Mouse (Mus musculus) MEL (cell line): ENCODE data around the gene Gm37240. TPM values are rescaled to one million over a fixed set of nuclear protein-coding genes. Genes with fewer than 3 reads are reported as not detected.

Experiments
- DNase-seq: peaks from one replicate; pipeline ENCODE4 v3.0.0; 2011; ENCODE audit warnings: low read depth, low spot score
- H3K27ac ChIP-seq: 2 replicates; pipeline ENCODE4 v1.5.1; 2012; ENCODE audit warnings: low read depth, mild to moderate bottlenecking, control low read depth, low read length, moderate library complexity; ENCODE audit not compliant: control insufficient read depth
- H3K27me3 ChIP-seq, 2 experiments: fragments of 150-350 bp in 1 of 2; sonication (generic) in 1 of 2; 2 replicates each; pipeline ENCODE4 v1.6.1; 2012; ENCODE audit warnings: low read length in 2 of 2, mild to moderate bottlenecking in 2 of 2, improper control_type of control experiment in 1 of 2, moderate library complexity in 1 of 2; ENCODE audit not compliant: insufficient read depth in 2 of 2, control insufficient read depth in 1 of 2
- H3K36me3 ChIP-seq, 2 experiments: 2 replicates each; pipeline ENCODE4 v1.6.1; 2012 to 2014; ENCODE audit warnings: low read length in 2 of 2, improper control_type of control experiment in 1 of 2, inconsistent platforms in 1 of 2, mild to moderate bottlenecking in 1 of 2; ENCODE audit not compliant: insufficient read depth in 2 of 2, control insufficient read depth in 1 of 2
- H3K4me1 ChIP-seq, 2 experiments: fragments of 150-350 bp in 1 of 2; sonication (generic) in 1 of 2; 2 replicates each; pipeline ENCODE4 v1.6.1; 2012; ENCODE audit warnings: low read length in 2 of 2, improper control_type of control experiment in 1 of 2, mild to moderate bottlenecking in 1 of 2; ENCODE audit not compliant: insufficient read depth in 2 of 2, control insufficient read depth in 1 of 2
- H3K4me3 ChIP-seq, 2 experiments: fragments of 150-350 bp in 1 of 2; sonication (generic) in 1 of 2; 2 replicates each; pipeline ENCODE4 v1.5.1; 2012; ENCODE audit warnings: low read depth in 2 of 2, low read length in 2 of 2, mild to moderate bottlenecking in 2 of 2, moderate library complexity in 2 of 2, control low read depth in 1 of 2, improper control_type of control experiment in 1 of 2; ENCODE audit not compliant: control insufficient read depth in 1 of 2, insufficient read depth in 1 of 2
- H3K79me2 ChIP-seq: 2 replicates; pipeline ENCODE4 v1.6.1; 2012; ENCODE audit warnings: mild to moderate bottlenecking, low read length, moderate library complexity; ENCODE audit not compliant: control insufficient read depth, poor library complexity, insufficient read depth
- H3K9ac ChIP-seq: 2 replicates; pipeline ENCODE4 v1.6.1; 2012; ENCODE audit warnings: low read depth, mild to moderate bottlenecking, control low read depth, low read length, moderate library complexity; ENCODE audit not compliant: control insufficient read depth, poor library complexity, severe bottlenecking
- H3K9me3 ChIP-seq: fragments of 150-350 bp; sonication (generic); replicated peaks from 2 replicates; pipeline ENCODE4 v1.6.1; 2012; ENCODE audit warnings: mild to moderate bottlenecking, low read length, improper control_type of control experiment, moderate library complexity; ENCODE audit not compliant: insufficient read depth
- CHD1 ChIP-seq: IDR thresholded peaks from 2 replicates; pipeline ENCODE4 v1.6.1; 2012; ENCODE audit warnings: low read depth, mild to moderate bottlenecking, inconsistent platforms, low read length, improper control_type of control experiment
- CTCF ChIP-seq, 3 experiments: IDR thresholded peaks in 2 of 3; conservative IDR thresholded peaks in 1 of 3; 2 replicates each; pipeline ENCODE4 v1.5.1; 2011 to 2012; ENCODE audit warnings: low read length in 3 of 3, low read depth in 2 of 3, mild to moderate bottlenecking in 2 of 3, improper control_type of control experiment in 1 of 3, inconsistent platforms in 1 of 3, mixed read lengths in 1 of 3, moderate library complexity in 1 of 3; ENCODE audit not compliant: control insufficient read depth in 1 of 3, insufficient read depth in 1 of 3, poor library complexity in 1 of 3, severe bottlenecking in 1 of 3
- E2F4 ChIP-seq: IDR thresholded peaks from 2 replicates; pipeline ENCODE4 v1.6.1; 2011; ENCODE audit warnings: low read depth, low read length, improper control_type of control experiment, borderline replicate concordance
- ETS1 ChIP-seq: IDR thresholded peaks from 2 replicates; pipeline ENCODE4 v1.6.1; 2012; ENCODE audit warnings: low read depth, mild to moderate bottlenecking, inconsistent platforms, low read length, improper control_type of control experiment, moderate library complexity
- GABPA ChIP-seq: IDR thresholded peaks from 2 replicates; pipeline ENCODE4 v1.6.1; 2012; ENCODE audit warnings: low read depth, mild to moderate bottlenecking, inconsistent platforms, low read length, improper control_type of control experiment, moderate library complexity
- JUND ChIP-seq: IDR thresholded peaks from 2 replicates; pipeline ENCODE4 v1.6.1; 2011; ENCODE audit warnings: low read depth, mild to moderate bottlenecking, improper control_type of control experiment, low read length
- KAT2A ChIP-seq: conservative IDR thresholded peaks from 2 replicates; pipeline ENCODE4 v1.6.1; 2012; ENCODE audit warnings: low read depth, low read length, improper control_type of control experiment, inconsistent platforms
- MAX ChIP-seq: IDR thresholded peaks from 2 replicates; pipeline ENCODE4 v1.6.1; 2011; ENCODE audit warnings: low read length, improper control_type of control experiment
- MEF2A ChIP-seq: IDR thresholded peaks from 2 replicates; pipeline ENCODE4 v1.6.1; 2014; ENCODE audit warnings: low read depth, mild to moderate bottlenecking, inconsistent platforms, low read length, improper control_type of control experiment; ENCODE audit not compliant: poor library complexity, insufficient replicate concordance, severe bottlenecking; ENCODE audit errors: extremely low read depth
- MXI1 ChIP-seq: IDR thresholded peaks from 2 replicates; pipeline ENCODE4 v1.6.1; 2011; ENCODE audit warnings: mild to moderate bottlenecking, low read depth, low read length, improper control_type of control experiment
- POLR2A ChIP-seq, 2 experiments: IDR thresholded peaks; 2 replicates each; pipeline ENCODE4 v1.6.1; 2011 to 2012; ENCODE audit warnings: low read length in 2 of 2, mild to moderate bottlenecking in 2 of 2, control low read depth in 1 of 2, improper control_type of control experiment in 1 of 2, low read depth in 1 of 2, moderate library complexity in 1 of 2; ENCODE audit not compliant: control insufficient read depth in 1 of 2, insufficient read depth in 1 of 2, poor library complexity in 1 of 2
- POLR2AphosphoS5 ChIP-seq: IDR thresholded peaks from 2 replicates; pipeline ENCODE4 v1.6.1; 2012; ENCODE audit warnings: low read depth, borderline replicate concordance, mild to moderate bottlenecking, inconsistent platforms, low read length, moderate library complexity, mixed read lengths
- RAD21 ChIP-seq: IDR thresholded peaks from 2 replicates; pipeline ENCODE4 v1.6.1; 2011; ENCODE audit warnings: mild to moderate bottlenecking, low read depth, low read length, improper control_type of control experiment
- RCOR1 ChIP-seq: IDR thresholded peaks from 2 replicates; pipeline ENCODE4 v1.6.1; 2012; ENCODE audit warnings: low read depth, mild to moderate bottlenecking, inconsistent platforms, low read length, improper control_type of control experiment
- SIN3A ChIP-seq: IDR thresholded peaks from 2 replicates; pipeline ENCODE4 v1.6.1; 2012; ENCODE audit warnings: low read length, improper control_type of control experiment, inconsistent platforms
- SMC3 ChIP-seq: IDR thresholded peaks from 2 replicates; pipeline ENCODE4 v1.6.1; 2011; ENCODE audit warnings: low read depth, low read length, improper control_type of control experiment
- TAL1 ChIP-seq: IDR thresholded peaks from 2 replicates; pipeline ENCODE4 v1.6.1; 2012; ENCODE audit warnings: mild to moderate bottlenecking, inconsistent platforms, low read length, moderate library complexity, mixed read lengths
- TBP ChIP-seq: IDR thresholded peaks from 2 replicates; pipeline ENCODE4 v1.8.0; 2011; ENCODE audit warnings: low read depth, low read length, improper control_type of control experiment
- TCF12 ChIP-seq: IDR thresholded peaks from 2 replicates; pipeline ENCODE4 v1.6.1; 2014; ENCODE audit warnings: low read depth, mild to moderate bottlenecking, inconsistent platforms, low read length, improper control_type of control experiment, moderate library complexity
- ZC3H11A ChIP-seq: IDR thresholded peaks from 2 replicates; pipeline ENCODE4 v1.6.1; 2012; ENCODE audit warnings: low read depth, mild to moderate bottlenecking, inconsistent platforms, low read length, improper control_type of control experiment
- ZKSCAN1 ChIP-seq: IDR thresholded peaks from 2 replicates; pipeline ENCODE4 v1.6.1; 2012; ENCODE audit warnings: low read depth, mild to moderate bottlenecking, inconsistent platforms, low read length, improper control_type of control experiment, moderate library complexity
- ZMIZ1 ChIP-seq: IDR thresholded peaks from 2 replicates; pipeline ENCODE4 v1.6.1; 2012; ENCODE audit warnings: low read depth, mild to moderate bottlenecking, inconsistent platforms, low read length, improper control_type of control experiment, moderate library complexity
- ZNF384 ChIP-seq: IDR thresholded peaks from 2 replicates; pipeline ENCODE4 v1.6.1; 2012; ENCODE audit warnings: low read depth, mild to moderate bottlenecking, inconsistent platforms, low read length, improper control_type of control experiment
- polyA plus RNA-seq, 2 experiments: library from polyadenylated mRNA; stranded (reverse) in 1 of 2; unstranded in 1 of 2; fragments of >175 nt in 1 of 2; fragments of >200 nt in 1 of 2; gene quantifications; 2 replicates each; pipeline versions ENCODE4 v1.2.1 to v1.2.4; 2012; ENCODE audit warnings: low replicate concordance in 2 of 2, low read depth in 1 of 2; ENCODE audit not compliant: insufficient read length in 2 of 2, insufficient read depth in 1 of 2, missing spikeins in 1 of 2
- total RNA-seq: library from RNA; depleted of rRNA; stranded (reverse); fragments of 300-350 nt; gene quantifications from 2 replicates; pipeline ENCODE4 v1.2.3, GENCODE M21; 2012

The Gm37240 gene
- total and polyA plus RNA-seq, 3 experiments, result 0.04 TPM; not detected in 2

DNA sequence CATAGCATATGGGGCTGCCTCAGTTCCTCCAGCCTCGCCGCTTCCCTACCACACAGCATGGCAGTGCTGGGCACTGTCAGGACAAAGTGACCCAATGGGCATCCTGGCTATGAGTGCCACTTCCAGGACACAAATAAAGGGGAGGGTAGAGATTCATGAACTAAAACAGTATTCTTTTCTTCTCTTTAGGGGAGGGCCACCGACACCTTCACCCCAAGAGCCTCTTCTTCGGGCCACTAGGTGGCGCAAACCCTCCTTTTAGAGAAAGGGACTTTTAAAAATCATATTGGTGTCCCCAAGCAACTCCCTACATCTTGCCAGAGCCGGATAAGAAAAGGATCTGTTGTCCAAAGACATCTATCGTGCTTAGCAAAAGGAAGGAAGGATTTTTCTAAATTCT lies 179.9 kb downstream of the Gm37240 start:
- TF ChIP-seq CTCF (IDR thresholded peaks at IDR 0.05 in 2 of 3, conservative IDR thresholded peaks at IDR 0.05 in 1 of 3; ENCODE audit: control insufficient read depth in 1 of 3, insufficient read depth in 1 of 3, low read depth in 2 of 3, low read length in 3 of 3, poor library complexity in 1 of 3, severe bottlenecking in 1 of 3) (peak; percentile 66 to 77 (median 75)), TAL1 (no peak), ETS1 (no peak), CHD1 (no peak), JUND (no peak), ZC3H11A (peak; percentile 65), ZMIZ1 (no peak), RAD21 (peak; percentile 69), GABPA (no peak), SMC3 (peak; percentile 80), POLR2A (IDR thresholded peaks at IDR 0.05; ENCODE audit: control insufficient read depth in 1 of 2, insufficient read depth in 1 of 2, low read depth in 1 of 2, low read length in 2 of 2, poor library complexity in 1 of 2) (no peak), TBP (no peak)
- Histone ChIP-seq H3K9ac (no peak overlapping the region), H3K4me1 (peaks cover 0 to 3% of the 10 kb centered on the region in 2 experiments; a peak in 1 of 4 replicates), H3K79me2 (no peaks in the 10 kb centered on the region), H3K9me3 (no peaks in the 10 kb centered on the region), H3K27me3 (peaks cover 0 to 1% of the 10 kb centered on the region in 2 experiments; a peak in 1 of 4 replicates), H3K27ac (no peak overlapping the region), H3K4me3 (no peak overlapping the region), H3K36me3 (no peaks in the 10 kb centered on the region)
- peak; percentile 61 for DNase-seq

DNA sequence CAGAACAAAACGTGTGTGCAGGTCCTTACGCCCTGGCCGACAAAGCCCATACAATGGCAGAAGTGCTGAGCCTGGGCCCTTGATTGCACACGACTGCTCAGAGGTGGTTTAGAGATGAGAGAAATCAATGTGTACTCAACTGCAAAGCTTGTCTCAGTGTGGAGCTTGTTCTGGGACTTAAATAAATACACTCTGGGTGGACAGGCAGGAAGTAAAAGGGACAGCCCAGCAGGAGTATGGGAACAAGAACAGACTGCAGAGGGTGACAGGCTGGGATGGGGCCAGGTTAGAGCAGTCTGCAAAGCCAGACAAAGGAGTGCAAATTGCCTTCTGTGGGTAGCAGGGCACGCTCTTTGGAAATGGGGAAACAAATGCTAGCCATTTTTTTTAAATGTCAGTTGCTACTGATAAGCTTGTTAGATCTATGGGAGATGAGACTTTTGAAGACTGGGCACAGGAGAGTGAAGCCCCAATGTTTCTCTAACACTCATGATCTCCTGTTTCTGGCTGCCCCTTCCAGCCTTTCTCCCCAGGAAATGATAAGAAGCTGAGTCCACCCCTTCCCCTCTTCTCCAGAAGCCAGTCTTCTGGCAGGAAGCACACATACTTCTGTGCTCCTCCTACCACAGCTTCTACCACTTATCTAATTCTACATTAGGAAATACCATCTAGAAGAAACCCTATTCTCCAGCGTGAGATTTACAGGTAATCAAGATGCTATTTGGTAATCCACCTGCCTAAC lies 184.0 kb downstream of the Gm37240 start:
- H3K27me3 ChIP-seq, result peaks cover 0 to 1% of the 10 kb centered on the region in 2 experiments; a peak in 2 of 4 replicates
- TF ChIP-seq MAX, result no peak
- peak; percentile 61 for TF ChIP-seq ZNF384
- TF ChIP-seq, all 39 proteins: peak for 1
- peaks cover 0 to 3% of the 10 kb centered on the region in 2 experiments; a peak in 1 of 4 replicates for H3K4me1 ChIP-seq
- no peak overlapping the region for H3K4me3 ChIP-seq
- no peaks in the 10 kb centered on the region for H3K36me3 ChIP-seq
- H3K9me3 ChIP-seq, result no peaks in the 10 kb centered on the region
- H3K9ac ChIP-seq, result no peak overlapping the region
- no peaks in the 10 kb centered on the region for H3K79me2 ChIP-seq
- H3K27ac ChIP-seq, result no peak overlapping the region
- DNase-seq, result peak; percentile 15

DNA sequence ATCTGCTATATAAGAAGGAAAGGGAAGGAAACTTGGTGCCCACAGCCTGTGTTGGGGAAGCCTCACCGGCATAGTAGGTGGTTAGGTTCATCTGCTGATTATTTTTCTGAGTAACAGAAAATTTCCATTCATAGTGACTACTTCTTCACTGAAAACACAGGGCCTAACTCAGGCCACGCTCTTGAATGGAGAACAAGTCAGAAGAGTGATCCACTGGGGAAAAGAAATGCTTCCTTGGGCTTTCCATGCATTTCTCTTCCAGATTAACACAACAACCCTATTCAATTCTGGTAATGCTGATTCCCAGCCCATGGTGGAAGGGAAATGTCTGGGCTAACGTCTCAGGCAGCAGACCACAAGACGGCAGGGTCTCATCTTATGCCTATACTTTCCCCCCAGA lies 188.8 kb downstream of the Gm37240 start:
- no peak overlapping the region for H3K9ac ChIP-seq
- TF ChIP-seq ETS1, result no peak
- TF ChIP-seq ZKSCAN1, result no peak
- TF ChIP-seq SIN3A, result no peak
- TF ChIP-seq E2F4, result no peak
- no peak for TF ChIP-seq POLR2AphosphoS5
- TF ChIP-seq MXI1, result no peak
- TF ChIP-seq ZC3H11A, result no peak
- TF ChIP-seq MEF2A, result no peak
- TF ChIP-seq RCOR1, result no peak
- TF ChIP-seq KAT2A, result no peak
- TF ChIP-seq TCF12, result no peak
- no peak for TF ChIP-seq RAD21
- TF ChIP-seq TBP, result no peak
- TF ChIP-seq ZMIZ1, result no peak
- H3K27ac ChIP-seq, result no peak overlapping the region
- H3K4me3 ChIP-seq, result no peak overlapping the region
- no peaks in the 10 kb centered on the region for H3K9me3 ChIP-seq
- H3K36me3 ChIP-seq, result no peaks in the 10 kb centered on the region
- peaks cover 0 to 3% of the 10 kb centered on the region in 2 experiments; a peak in 2 of 4 replicates for H3K27me3 ChIP-seq
- peaks cover 0 to 3% of the 10 kb centered on the region in 2 experiments; a peak in 1 of 4 replicates for H3K4me1 ChIP-seq
- DNase-seq, result no peak
- H3K79me2 ChIP-seq, result no peaks in the 10 kb centered on the region
